Mouse (Mus musculus) left cerebral cortex, adult 18-20 months (tissue): ENCODE results near the gene Bet1l. TPM values are rescaled to one million over a fixed set of nuclear protein-coding genes. Genes with fewer than 3 reads are reported as not detected.

Experiments used
- DNase-seq, 2 experiments: peaks; one replicate each; pipeline ENCODE4 v3.0.0; 2021 to 2022; ENCODE audit warnings: low spot score in 2 of 2, mixed read lengths in 1 of 2
- total RNA-seq, 2 experiments: library from RNA; stranded (reverse); gene quantifications; 2 replicates each; pipeline ENCODE4 v1.2.3; 2021

The Bet1l gene
- total RNA-seq, 2 experiments from 2014 or later: 23.1 to 24.5 TPM

DNA sequence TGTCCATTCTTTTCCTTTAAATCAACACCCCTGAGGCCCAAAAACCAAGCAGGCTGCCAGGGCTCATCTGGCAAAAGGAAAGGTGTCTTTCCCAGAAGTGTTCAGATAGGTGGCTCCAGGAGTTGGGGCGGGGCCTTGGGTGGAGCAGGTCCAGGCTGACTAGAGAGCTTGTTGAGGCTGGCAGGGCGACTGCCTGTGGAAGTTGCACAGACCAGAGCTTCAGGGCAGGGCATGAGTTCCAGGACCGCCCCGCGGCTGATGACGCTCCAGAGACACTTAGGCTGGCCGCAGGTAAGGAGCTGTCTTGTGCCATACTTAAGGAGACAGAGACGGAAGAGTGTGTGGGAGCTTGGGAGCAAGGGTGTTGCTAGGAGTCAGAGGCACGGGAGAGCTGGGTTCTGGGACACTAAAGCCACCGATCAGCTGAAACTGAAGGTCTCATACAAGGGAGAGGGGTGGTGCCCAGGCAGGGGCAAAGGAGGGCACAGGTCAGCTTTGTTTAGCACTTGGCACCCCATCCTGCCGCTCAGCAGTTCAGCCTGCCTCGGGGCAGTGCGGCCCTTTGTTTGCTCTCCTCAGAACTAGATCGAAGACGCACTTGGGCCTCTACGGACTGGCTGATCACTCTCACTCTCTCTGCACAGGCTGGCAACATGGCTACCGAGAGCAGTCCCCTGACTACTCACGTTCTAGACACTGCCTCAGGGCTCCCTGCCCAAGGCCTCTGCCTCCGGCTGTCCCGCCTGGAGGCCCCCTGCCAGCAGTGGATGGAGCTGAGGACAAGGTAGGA is 22.2 kb downstream of the Bet1l start, which contains the start of gene Urah:
Gene Urah, plus strand, starts transcription at position 51 of the 790 bp plus-strand sequence.
- no peak for DNase-seq

GRCm38 (mm10) chr7:140833341-140833740 is 24.0 kb downstream of the Bet1l start:
- no peak for DNase-seq

- DNase-seq: no peak
These were observed 25.9 kb downstream of the Bet1l start for GRCm38 (mm10) chr7:140831447-140831846.

GRCm38 (mm10) chr7:140828171-140828881 is 29.1 kb downstream of the Bet1l start:
- peak; percentile 62 to 82 for DNase-seq

DNA sequence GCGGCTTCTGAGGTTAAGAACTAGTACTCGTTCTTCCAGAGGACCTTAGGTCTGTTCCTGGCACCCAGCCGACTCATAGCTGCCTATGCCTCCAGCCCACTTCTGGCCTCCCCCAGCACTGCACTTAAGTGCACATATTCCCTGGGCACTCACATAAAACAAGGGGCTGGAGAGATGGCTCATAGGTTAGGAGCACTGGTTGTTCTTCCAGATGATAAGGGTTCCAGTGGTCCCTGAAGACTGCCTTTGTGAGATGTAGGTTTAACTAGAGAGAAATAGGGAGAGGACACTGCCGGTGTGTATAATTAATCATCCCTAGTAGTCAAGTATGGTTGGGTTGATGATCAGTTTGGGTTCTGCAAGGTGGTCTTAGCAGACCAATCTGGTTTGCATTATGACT is 34.6 kb downstream of the Bet1l start:
- DNase-seq: no peak

- peak; percentile 65 to 67 for DNase-seq
These were observed 35.6 kb downstream of the Bet1l start, which contains the start of gene Zfp941 for GRCm38 (mm10) chr7:140821653-140822329. Gene Zfp941 (minus strand): TSS chr7:140822178.

GRCm38 (mm10) chr7:140821305-140821652 is 36.1 kb downstream of the Bet1l start:
- peak in 1 of 2 experiments; percentile 38 for DNase-seq

DNA sequence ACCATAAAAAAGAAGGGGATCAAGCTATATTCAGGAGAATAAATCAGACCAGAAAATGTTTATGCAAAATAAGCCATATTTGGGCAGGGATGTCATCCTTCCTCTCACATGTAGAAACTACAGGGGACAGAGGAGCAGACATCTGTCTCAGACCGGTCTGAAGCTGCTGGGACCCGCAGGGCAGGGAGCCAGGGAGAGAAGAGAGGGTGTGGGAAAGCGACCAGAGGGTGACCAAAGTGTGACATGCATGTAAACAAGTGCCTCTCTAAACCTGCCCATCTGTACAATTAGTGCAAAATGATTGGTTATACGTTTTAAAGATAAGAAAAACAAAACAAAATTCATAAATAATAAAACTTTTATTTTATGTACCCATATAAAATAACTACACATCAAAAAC is 37.2 kb downstream of the Bet1l start:
- no peak for DNase-seq

GRCm38 (mm10) chr7:140812850-140813249 is 44.5 kb downstream of the Bet1l start:
- no peak for DNase-seq

DNA sequence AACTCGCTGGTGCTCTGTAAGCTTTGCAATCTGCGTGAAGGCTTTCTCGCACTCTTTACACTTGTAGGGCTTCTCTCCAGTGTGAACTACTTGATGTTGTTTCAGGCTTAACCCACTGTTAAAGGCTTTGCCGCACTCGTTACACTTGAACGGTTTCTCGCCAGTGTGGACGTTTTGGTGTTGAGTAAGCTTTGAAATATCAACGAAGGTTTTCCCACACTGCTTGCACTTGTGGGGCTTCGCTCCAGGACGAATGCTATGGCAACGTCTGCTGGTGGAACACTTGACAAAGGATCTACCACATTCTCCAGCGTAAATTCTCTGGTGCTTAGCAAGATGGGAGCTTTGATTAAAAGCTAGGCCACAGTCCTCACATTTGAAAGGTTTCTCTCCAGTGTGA is 45.7 kb downstream of the Bet1l start:
- no peak for DNase-seq

GRCm38 (mm10) chr7:140810496-140810895 is 46.9 kb downstream of the Bet1l start:
- DNase-seq: no peak

DNA sequence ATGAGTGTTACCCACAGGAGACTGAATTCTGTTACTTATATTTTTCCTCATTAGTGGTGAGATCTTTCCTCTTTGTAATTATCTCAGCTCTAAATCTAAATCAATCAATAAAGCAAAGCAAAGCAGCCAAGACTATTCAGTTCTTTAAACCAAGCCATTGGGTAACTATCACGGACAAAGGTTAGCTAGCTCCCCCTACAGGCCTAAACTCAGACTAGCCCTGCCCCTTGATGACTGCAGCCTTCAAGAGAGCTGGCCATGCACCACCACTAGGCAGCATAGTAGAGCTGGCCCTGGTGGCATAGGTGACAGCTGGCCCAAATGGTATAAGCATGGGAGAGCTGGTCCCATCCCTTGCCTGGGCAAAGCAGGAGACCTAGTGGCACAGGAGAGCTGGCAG is 51.7 kb downstream of the Bet1l start:
- DNase-seq: peak; percentile 64 to 68

Other genes starting within 250 kb of the Bet1l start
- gene Olfr61, start 228.6 kb downstream of the Bet1l start, total RNA-seq: not detected
- not detected for gene Olfr53, start 211.1 kb downstream of the Bet1l start, total RNA-seq
- gene Olfr539, start 197.6 kb downstream of the Bet1l start, total RNA-seq: under 1 TPM; 0.05 to 0.07 TPM
- not detected for gene Olfr45, start 175.6 kb downstream of the Bet1l start, total RNA-seq
- gene Olfr541, start 160.3 kb downstream of the Bet1l start, total RNA-seq: not detected
- gene Cyp2e1, start 93.8 kb downstream of the Bet1l start, total RNA-seq: under 1 TPM in 1 of 2 experiments, not detected in 1; 0.33 TPM
- gene Syce1, start 69.7 kb downstream of the Bet1l start, total RNA-seq: under 1 TPM in 1 of 2 experiments, not detected in 1; 0.77 TPM
- 10 to 100 TPM; 23.3 to 29.6 TPM for gene Zfp941, start 35.4 kb downstream of the Bet1l start, total RNA-seq
- 1 to 10 TPM; 3.3 to 5.0 TPM for gene Urah, start 22.6 kb downstream of the Bet1l start, total RNA-seq
- not detected for gene Scgb1c1, start 12.0 kb downstream of the Bet1l start, total RNA-seq
- not detected for gene Odf3, start 9.8 kb downstream of the Bet1l start, total RNA-seq
- gene Gm45785, start 1.2 kb downstream of the Bet1l start, total RNA-seq: 1 to 10 TPM; 1.2 to 1.7 TPM
- 10 to 100 TPM; 70.2 to 75.0 TPM for gene Ric8a, start 620 bp downstream of the Bet1l start, total RNA-seq
- gene Psmd13, start 24.4 kb upstream of the Bet1l start, total RNA-seq: 100 to 1,000 TPM; 110 to 114 TPM
- gene Sirt3, start 24.7 kb upstream of the Bet1l start, total RNA-seq: 10 to 100 TPM; 78.0 to 80.3 TPM
- 1 to 10 TPM; 1.6 to 1.7 TPM for gene Cox8b, start 42.9 kb upstream of the Bet1l start, total RNA-seq
- under 1 TPM; 0.47 to 0.51 TPM for gene Nlrp6, start 63.3 kb upstream of the Bet1l start, total RNA-seq
- gene Pgghg, start 83.8 kb upstream of the Bet1l start, total RNA-seq: 1 to 10 TPM; 4.4 to 6.7 TPM
- gene Ifitm5, start 92.7 kb upstream of the Bet1l start, total RNA-seq: not detected
- not detected for gene Gm45717, start 98.4 kb upstream of the Bet1l start, total RNA-seq
- gene Ifitm2, start 98.4 kb upstream of the Bet1l start, total RNA-seq: 10 to 100 TPM; 13.3 to 16.1 TPM
- 1 to 10 TPM; 2.0 to 3.4 TPM for gene Ifitm1, start 109.6 kb upstream of the Bet1l start, total RNA-seq
- 10 to 100 TPM; 12.9 to 13.6 TPM for gene Ifitm3, start 153.2 kb upstream of the Bet1l start, total RNA-seq
- gene Ifitm6, start 160.3 kb upstream of the Bet1l start, total RNA-seq: under 1 TPM in 1 of 2 experiments, not detected in 1; 0.61 TPM
- gene Gm17387, start 171.6 kb upstream of the Bet1l start, total RNA-seq: not detected
- 10 to 100 TPM; 85.9 to 86.1 TPM for gene B4galnt4, start 203.5 kb upstream of the Bet1l start, total RNA-seq
- under 1 TPM; 0.26 to 0.33 TPM for gene Pkp3, start 220.6 kb upstream of the Bet1l start, total RNA-seq
- 1 to 10 TPM; 2.1 to 2.3 TPM for gene Sigirr, start 243.0 kb upstream of the Bet1l start, total RNA-seq